Mouse (Mus musculus) liver, postnatal 0 days (tissue): ENCODE measurements around the gene Plekhg3.

ENCODE experiments used
- CTCF ChIP-seq: sonication (generic); IDR thresholded peaks from 2 replicates; pipeline ENCODE4 v1.5.1; 2016; ENCODE audit warnings: antibody characterized with exemption, low read depth
- EP300 ChIP-seq: IDR thresholded peaks from 2 replicates; pipeline ENCODE4 v1.6.1; 2016; ENCODE audit warnings: antibody characterized with exemption, low read depth, mild to moderate bottlenecking

DNA sequence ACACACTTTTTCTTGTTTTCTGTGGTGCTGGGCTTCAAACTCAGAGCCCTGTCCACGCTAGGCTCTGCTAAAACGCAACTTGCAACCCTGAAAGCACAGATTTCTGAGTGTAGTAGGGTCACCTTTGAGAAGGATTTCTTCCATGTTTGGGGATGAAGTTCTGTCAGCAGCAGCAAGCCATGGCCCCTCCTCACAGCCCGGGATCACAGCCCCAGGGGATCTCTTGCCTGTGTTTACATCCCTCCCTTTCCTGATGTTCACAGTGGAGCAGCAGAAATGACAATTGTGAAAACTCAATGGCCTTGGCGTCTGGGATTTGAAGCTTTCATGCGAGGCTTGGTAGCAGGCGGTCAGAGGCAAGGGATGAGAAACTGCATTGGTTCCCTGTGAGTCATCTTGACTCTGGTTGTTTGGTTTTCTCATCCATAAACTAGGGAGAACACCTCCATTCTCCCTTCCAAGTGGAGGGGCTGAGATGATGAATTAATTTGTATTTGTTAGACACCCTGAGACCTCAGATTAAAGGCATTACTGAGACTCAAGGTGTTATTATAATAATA lies at the start of gene Plekhg3:
- TF ChIP-seq CTCF, result no peak
- no peak for TF ChIP-seq EP300
